Comparison of ENCODE assay signal across 8 mouse cellular contexts in the genomic region with DNA sequence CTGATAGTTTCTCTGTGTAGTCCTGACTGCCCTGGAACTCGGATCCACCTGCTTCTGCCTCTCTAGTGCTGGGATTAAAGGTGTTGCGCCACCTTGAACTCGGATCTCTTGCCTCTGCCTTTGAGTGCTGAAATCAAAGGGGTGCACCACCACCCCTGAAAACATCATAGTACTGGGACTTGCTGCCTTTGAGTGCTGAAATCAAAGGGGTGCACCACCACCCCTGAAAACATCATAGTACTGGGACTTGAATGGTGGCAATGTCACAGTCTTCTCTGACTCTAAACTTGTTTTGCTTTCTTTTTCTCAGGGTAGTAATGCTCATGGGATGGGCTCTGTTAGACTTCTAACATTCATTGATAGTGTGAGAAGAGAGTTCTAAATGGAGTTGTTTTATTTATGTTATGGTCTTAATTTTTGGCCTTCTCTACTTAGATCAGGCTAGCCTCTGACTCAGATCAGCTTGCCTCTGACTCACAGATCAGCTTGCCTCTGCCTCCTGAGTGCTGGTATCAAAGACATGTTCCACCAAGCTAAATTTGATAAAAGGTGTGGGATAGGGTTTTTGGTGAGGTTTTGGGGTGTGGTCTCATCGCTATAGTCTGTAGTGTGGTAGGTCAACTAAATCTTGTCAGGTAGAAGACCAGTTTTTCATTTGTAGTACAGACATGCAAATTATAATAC. TPM values are rescaled to one million over a fixed set of nuclear protein-coding genes. Genes with fewer than 3 reads are reported as not detected.
A peak's percentile ranks its signal among the peaks of the same experiment; 100 is the strongest.
DNase-seq lines count a peak whose midpoint lies in the region; ATAC-seq lines count a peak whose summit lies in the region.

No protein-coding gene starts in this region.

- H3K4me2 ChIP-seq in embryonic facial prominence, embryonic 15.5 days (replicated peaks), result peak overlapping the region; percentile 78
- H3K4me2 ChIP-seq in limb, embryonic 12.5 days, result peak overlapping the region; percentile 95
- peak overlapping the region; percentile 81 for H3K4me2 ChIP-seq in stomach, embryonic 15.5 days

- peaks cover 38% of the 10 kb centered on the region for H3K4me1 ChIP-seq in megakaryocyte, embryonic 14.5 days
- peaks cover 18% of the 10 kb centered on the region for H3K4me1 ChIP-seq in embryonic facial prominence, embryonic 15.5 days
- peaks cover 17% of the 10 kb centered on the region for H3K4me1 ChIP-seq in limb, embryonic 12.5 days (replicated peaks)
- H3K4me1 ChIP-seq in stomach, embryonic 15.5 days, result peaks cover 9% of the 10 kb centered on the region

- peak overlapping the region; percentile 98 for H3K4me3 ChIP-seq in megakaryocyte, embryonic 14.5 days (replicated peaks)
- peak overlapping the region; percentile 94 for H3K4me3 ChIP-seq in embryonic facial prominence, embryonic 15.5 days (replicated peaks)
- H3K4me3 ChIP-seq in limb, embryonic 12.5 days (replicated peaks), result peak overlapping the region; percentile 98
- H3K4me3 ChIP-seq in stomach, embryonic 15.5 days (replicated peaks), result peak overlapping the region; percentile 86

- no peak for ATAC-seq in megakaryocyte, adult 5-6 weeks (ENCODE audit: poor library complexity, severe bottlenecking)
- no peak for ATAC-seq in embryonic facial prominence, embryonic 15.5 days (ENCODE audit: insufficient number of reproducible peaks, low FRiP score, low TSS enrichment, low read depth)
- ATAC-seq in limb, embryonic 12.5 days (ENCODE audit: insufficient number of reproducible peaks, insufficient read depth, low FRiP score, low TSS enrichment, low read depth), result no peak
- no peak for ATAC-seq in stomach, embryonic 15.5 days (ENCODE audit: insufficient read depth, low FRiP score, low read depth)
- no peak for ATAC-seq in megakaryocyte-erythroid progenitor cell, adult 5-6 weeks (replicated peaks; ENCODE audit: low FRiP score, low TSS enrichment, poor library complexity, severe bottlenecking)

- no peak overlapping the region for H3K9ac ChIP-seq in embryonic facial prominence, embryonic 15.5 days
- peak overlapping the region; percentile 100 for H3K9ac ChIP-seq in limb, embryonic 12.5 days (replicated peaks)
- H3K9ac ChIP-seq in stomach, embryonic 15.5 days, result no peak overlapping the region

- no peak for DNase-seq in left cerebral cortex, adult 8-10 months (ENCODE audit: low spot score in 2 of 2)
- DNase-seq in right cerebral cortex, adult 18-20 months, result no peak

- H3K27ac ChIP-seq in embryonic facial prominence, embryonic 15.5 days (replicated peaks), result no peak overlapping the region
- H3K27ac ChIP-seq in limb, embryonic 12.5 days, result no peak overlapping the region
- H3K27ac ChIP-seq in stomach, embryonic 15.5 days, result no peak overlapping the region

- H3K27me3 ChIP-seq in megakaryocyte, embryonic 14.5 days (replicated peaks), result no peaks in the 10 kb centered on the region
- no peaks in the 10 kb centered on the region for H3K27me3 ChIP-seq in embryonic facial prominence, embryonic 15.5 days
- H3K27me3 ChIP-seq in limb, embryonic 12.5 days, result no peaks in the 10 kb centered on the region
- H3K27me3 ChIP-seq in stomach, embryonic 15.5 days (replicated peaks), result no peaks in the 10 kb centered on the region

- no peaks in the 10 kb centered on the region for H3K9me3 ChIP-seq in megakaryocyte, embryonic 14.5 days
- no peaks in the 10 kb centered on the region for H3K9me3 ChIP-seq in embryonic facial prominence, embryonic 15.5 days (replicated peaks)
- H3K9me3 ChIP-seq in limb, embryonic 12.5 days, result no peaks in the 10 kb centered on the region
- no peaks in the 10 kb centered on the region for H3K9me3 ChIP-seq in stomach, embryonic 15.5 days

- peaks cover 37% of the 10 kb centered on the region for H3K36me3 ChIP-seq in megakaryocyte, embryonic 14.5 days (replicated peaks; ENCODE audit: low read length)
- peaks cover 8% of the 10 kb centered on the region; the same call in 1 of the 2 replicates for H3K36me3 ChIP-seq in embryonic facial prominence, embryonic 15.5 days
- H3K36me3 ChIP-seq in limb, embryonic 12.5 days, result peaks cover 36% of the 10 kb centered on the region
- H3K36me3 ChIP-seq in stomach, embryonic 15.5 days, result no peaks in the 10 kb centered on the region

- 84% methylated on average over 4 of the region's 4 CpGs for WGBS in embryonic facial prominence, embryonic 15.5 days
- WGBS in limb, embryonic 12.5 days, result 87% methylated on average over 4 of the region's 4 CpGs
- 86% methylated on average over 4 of the region's 4 CpGs for WGBS in stomach, embryonic 15.5 days

RNA-seq across cellular contexts. Expression of a gene that starts 6.7 kb away (rescaled TPM):
- polyA plus RNA-seq in megakaryocyte, embryonic 14.5 days (2012; ENCODE audit: insufficient read depth, low replicate concordance), result 9.4 and 48.6 TPM in 2 replicates
- total RNA-seq in megakaryocyte, adult 5-6 weeks (2015), result 66.1 and 83.1 TPM in 2 replicates
- total RNA-seq in megakaryocyte, adult 5-6 weeks (2017), result 36.8 and 50.8 TPM in 2 replicates
- 27.5 and 29.2 TPM in 2 replicates for polyA plus RNA-seq in embryonic facial prominence, embryonic 15.5 days (2015; fragmentation: Nextera tagmentation; extraction: Ambion mirVana)
- 38.7 and 42.2 TPM in 2 replicates for polyA plus RNA-seq in limb, embryonic 12.5 days (2016; fragmentation: Nextera tagmentation; extraction: Ambion mirVana)
- polyA plus RNA-seq in stomach, embryonic 15.5 days (2015; fragmentation: Nextera tagmentation; extraction: Ambion mirVana), result 28.3 and 28.6 TPM in 2 replicates
- 10 to 100 TPM; 60.1 to 72.3 (median 69.7) TPM for total RNA-seq in left cerebral cortex, adult 8-10 months (2022)
- 120 and 143 TPM in 2 replicates for total RNA-seq in megakaryocyte-erythroid progenitor cell, adult 5-6 weeks (2014; fragmentation: Nextera tagmentation)
- 89.7 and 95.3 TPM in 2 replicates for total RNA-seq in megakaryocyte-erythroid progenitor cell, adult 5-6 weeks (2017)
